Mouse (Mus musculus): ENCODE results near the gene Mga. TPM values are rescaled to one million over a fixed set of nuclear protein-coding genes. Genes with fewer than 3 reads are reported as not detected.

Gene Mga
- total RNA-seq, 2 experiments from 2014 or later, result 59.4 to 65.6 TPM

Small RNA genes lying within 50 kb of the gene (microRNA-seq; reads per million reads assigned to microRNA genes)
- 0 to 0.25 reads per million in 2 experiments for gene Mir7665

Other genes starting within 250 kb of the Mga start
- gene Ndufaf1, start 234.4 kb upstream of the Mga start, total RNA-seq (2021), result 10 to 100 TPM; 29.8 to 31.9 TPM
- 10 to 100 TPM; 53.3 to 61.3 TPM for gene Rtf1, start 222.2 kb upstream of the Mga start, total RNA-seq (2021)
- 100 to 1,000 TPM; 179 to 201 TPM for gene Itpka, start 154.9 kb upstream of the Mga start, total RNA-seq (2021)
- 10 to 100 TPM; 21.4 to 22.9 TPM for gene Ltk, start 136.8 kb upstream of the Mga start, total RNA-seq (2021)
- 10 to 100 TPM; 17.8 to 20.5 TPM for gene Rpap1, start 109.7 kb upstream of the Mga start, total RNA-seq (2021)
- 100 to 1,000 TPM; 192 to 195 TPM for gene Tyro3, start 99.5 kb upstream of the Mga start, total RNA-seq (2021)
- gene Mapkbp1, start 75.5 kb downstream of the Mga start, total RNA-seq (2021), result 10 to 100 TPM; 44.9 to 45.1 TPM
- 1 to 10 TPM; 4.2 to 5.1 TPM for gene Jmjd7, start 130.3 kb downstream of the Mga start, total RNA-seq (2021)
- 1 to 10 TPM in 1 of 2 experiments, not detected in 1; 1.3 TPM for gene Gm28042, start 130.3 kb downstream of the Mga start, total RNA-seq (2021)
- 1 to 10 TPM; 3.2 to 3.3 TPM for gene Pla2g4b, start 136.2 kb downstream of the Mga start, total RNA-seq (2021)

Data from left cerebral cortex, adult 18-20 months (tissue).